Mouse (Mus musculus) cerebellum, adult 8-10 months (tissue): ENCODE results near the gene Vstm2b.

ENCODE experiments used
- DNase-seq: peaks from one replicate; pipeline ENCODE4 v3.0.0; 2022

Vstm2b gene

DNA sequence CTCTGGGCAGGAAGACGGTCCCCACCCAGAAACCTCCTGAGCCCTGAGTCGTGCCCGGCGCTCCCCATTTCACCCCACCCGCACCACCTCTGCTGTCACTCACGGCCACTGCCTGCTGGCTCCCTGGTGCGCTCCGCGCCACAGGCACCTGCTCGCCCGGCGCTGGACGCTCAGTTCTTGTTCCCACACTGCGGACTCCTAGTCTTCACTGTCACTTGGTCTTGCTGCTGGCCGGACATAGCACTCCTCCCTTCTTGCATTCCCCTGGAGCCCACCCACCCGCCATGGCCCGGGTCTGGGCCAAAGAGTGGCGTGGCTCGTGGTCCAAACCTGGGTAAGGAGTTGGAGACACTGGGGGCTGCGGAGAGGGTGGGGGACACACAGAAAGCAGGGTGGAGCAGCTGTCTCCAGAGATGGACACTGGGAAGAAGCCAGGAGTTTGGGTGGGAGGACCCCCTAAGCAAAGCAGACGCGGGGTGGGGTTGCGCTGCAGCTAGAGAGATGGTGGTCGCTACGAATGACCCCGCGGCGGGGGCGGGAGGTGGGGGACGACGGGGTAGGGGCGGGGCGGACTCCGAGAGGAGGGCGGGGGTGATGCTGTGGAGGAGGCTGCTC lies at the start of gene Vstm2b:
Gene Vstm2b, plus strand, starts transcription at position 233 of the 615 bp plus-strand sequence.
- no peak for DNase-seq

GRCm38 (mm10) chr7:40856088-40856625 lies 42.0 kb upstream of the Vstm2b start:
- DNase-seq: no peak

- DNase-seq: no peak
Observed at GRCm38 (mm10) chr7:40873380-40873990, 24.6 kb upstream of the Vstm2b start.

- DNase-seq: peak; percentile 27
Observed at GRCm38 (mm10) chr7:40884855-40885489, 13.2 kb upstream of the Vstm2b start.

DNA sequence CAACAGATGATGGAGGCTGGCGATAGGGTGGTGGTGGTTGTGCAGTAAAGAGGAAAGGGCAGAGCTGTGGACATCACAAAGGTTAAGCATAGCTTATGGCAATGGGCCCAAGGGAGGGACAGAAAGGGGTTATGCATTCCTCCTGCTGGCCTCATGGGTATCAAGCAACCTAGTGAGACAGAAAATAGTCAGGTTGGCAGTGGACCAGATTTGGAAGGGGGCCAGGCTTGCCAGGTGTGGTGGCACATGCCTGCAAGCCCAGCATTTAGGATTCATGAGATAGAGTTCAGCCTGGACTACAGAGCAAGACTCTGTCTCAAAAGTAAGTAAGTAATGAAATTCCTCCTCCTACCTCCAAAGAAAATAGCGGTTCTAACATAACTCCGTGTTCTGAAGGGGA lies 9.8 kb upstream of the Vstm2b start:
- DNase-seq: no peak

DNA sequence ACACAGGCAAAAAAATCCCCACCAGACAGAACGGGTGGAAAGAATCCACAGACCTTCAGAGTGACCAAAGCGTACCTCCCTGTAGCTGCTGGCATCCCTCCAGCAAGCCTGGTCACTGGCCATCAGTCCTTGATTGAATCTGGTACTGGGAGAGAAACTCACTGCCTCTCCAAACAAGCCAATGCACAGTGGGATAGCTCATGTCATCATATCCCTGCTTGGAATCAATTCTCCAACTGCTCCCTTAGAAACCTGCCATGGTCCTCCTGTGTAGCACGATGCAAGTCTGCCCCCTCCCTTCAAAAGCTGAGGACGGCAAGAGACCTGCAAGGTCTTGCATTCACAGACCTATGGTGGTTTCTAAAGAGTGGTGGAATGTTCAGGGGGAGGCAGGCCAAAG lies 1.2 kb upstream of the Vstm2b start:
- no peak for DNase-seq

DNA sequence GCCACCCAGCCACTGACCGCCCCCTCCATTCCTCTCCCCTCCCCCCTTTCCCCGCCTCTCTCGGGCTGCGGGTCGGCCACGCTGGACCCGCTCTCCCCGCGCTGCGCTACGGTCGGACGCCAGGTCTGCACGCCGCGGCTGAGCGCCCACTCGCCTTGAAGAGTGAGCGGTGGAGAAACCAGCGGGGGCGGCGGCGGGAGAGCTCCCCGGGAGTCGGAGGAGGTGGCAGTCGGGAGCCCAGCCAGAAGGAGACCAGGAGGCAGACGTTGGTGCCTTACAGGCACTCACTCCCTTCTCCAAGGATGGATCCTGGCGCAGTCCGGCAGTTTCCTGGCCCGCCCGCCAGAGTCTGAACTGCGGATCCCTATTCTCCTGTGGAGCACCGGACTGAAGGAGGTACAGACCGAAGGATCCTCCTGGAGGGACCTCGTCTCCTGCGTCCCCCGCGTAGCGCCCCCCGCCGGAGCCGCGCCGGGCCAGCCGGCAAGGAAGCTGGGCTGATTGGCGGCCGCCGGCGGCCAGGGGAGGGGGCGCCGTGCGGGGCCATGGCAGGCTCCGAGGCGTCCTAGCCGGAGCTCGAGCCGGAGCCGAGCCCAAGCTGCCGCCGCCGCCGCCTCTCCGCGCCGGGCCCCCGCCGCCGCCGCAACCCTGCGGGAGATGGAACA lies 715 bp downstream of the Vstm2b start:
- DNase-seq: no peak

DNA sequence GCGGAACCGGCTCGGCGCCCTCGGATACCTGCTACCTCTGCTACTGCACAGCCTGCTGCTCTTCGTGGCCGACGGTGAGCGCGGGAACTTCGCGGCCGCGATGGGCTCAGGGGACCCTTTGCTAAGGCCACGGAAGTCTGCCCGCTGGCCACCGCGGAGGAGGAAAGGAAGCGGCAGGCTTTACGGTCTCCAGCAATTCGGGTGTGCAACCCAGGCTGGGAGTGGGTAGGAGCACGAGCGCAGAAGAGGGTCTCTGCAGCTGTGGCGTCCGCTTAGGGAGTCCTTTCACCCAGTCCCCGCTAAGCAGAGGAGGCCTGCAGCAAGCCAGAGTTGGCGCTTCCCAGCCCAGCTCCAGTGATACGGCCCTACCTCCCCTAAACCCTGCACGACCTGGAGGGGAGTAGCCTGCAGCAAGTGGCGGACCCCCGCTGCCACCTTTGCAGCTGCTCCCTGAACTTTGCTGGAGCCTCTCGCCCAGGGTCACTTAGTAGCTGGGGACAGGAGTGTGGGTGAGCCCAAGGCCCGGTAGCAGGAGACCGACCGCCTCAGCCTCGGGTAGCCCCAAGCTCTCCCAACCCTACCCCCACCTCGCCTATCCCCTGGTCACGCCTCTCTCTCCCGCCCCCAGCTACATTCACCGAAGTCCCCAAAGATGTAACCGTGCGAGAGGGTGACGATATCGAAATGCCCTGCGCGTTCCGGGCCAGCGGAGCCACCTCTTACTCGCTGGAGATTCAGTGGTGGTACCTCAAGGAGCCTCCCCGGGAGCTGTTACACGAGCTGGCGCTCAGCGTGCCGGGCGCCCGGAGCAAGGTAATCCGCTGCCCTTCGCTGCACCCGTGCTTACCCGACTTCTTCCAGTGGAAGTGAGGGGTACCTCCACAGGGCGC lies 1.5 kb downstream of the Vstm2b start:
- no peak for DNase-seq

DNA sequence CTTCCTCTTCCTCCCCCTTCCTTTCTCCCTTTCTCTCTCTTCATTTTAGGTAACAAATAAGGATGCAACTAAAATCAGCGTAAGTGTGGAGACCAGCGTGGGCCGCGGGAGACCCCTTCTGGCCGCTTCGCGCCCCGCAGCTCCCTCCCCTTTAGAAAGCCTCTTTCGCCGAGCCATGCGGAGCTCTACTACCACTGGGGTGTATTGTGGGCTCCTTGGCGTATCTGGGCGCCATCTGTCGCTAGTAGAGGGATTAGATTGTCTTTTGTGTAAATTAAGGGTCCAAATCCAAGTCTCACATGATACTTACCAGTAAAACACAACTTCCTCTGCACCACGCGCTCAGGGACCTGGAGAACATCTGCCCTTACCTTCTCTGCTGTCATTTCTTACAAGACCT lies 3.1 kb downstream of the Vstm2b start:
- DNase-seq: peak; percentile 23

- DNase-seq: no peak
Observed at GRCm38 (mm10) chr7:40902506-40902905, 4.4 kb downstream of the Vstm2b start.

DNA sequence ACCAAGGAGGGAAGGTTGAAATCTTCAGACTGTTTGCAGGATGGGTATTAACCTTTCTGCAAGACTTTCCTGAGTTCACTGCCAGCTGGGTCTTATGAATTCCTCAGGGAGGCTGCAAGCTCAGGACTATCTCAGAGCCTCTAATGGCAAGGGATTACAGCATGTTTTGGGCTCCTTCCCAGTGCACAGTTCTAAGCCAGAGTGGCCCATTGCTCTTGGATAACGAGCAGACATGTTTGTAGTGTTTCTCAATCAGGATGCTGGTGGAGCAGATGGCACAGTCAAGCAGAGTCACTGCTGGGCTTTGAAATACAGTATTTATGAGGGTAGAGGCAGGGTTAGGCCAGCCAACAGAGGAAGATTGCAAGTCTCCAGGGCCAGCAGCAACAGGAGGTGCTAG lies 8.4 kb downstream of the Vstm2b start:
- no peak for DNase-seq

DNA sequence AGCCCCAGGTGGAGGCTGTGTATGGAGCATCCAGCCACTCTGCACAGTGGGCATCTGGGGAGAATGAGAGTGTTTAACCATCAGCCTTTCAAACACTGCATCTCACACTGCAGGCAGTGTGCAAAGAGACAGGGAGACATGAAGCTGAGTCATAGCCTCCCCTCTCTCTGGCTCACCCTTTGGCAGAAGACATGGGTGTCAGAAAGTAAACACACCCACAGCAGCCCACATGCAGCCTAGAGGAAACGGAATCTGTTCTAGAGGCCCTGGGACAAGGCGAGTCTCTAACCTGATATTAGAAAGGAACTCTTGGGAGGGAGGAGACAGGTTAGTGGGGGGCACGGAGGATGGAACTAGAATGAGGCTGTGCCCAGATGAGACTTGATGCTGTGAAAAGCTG lies 18.6 kb downstream of the Vstm2b start:
- no peak for DNase-seq

DNA sequence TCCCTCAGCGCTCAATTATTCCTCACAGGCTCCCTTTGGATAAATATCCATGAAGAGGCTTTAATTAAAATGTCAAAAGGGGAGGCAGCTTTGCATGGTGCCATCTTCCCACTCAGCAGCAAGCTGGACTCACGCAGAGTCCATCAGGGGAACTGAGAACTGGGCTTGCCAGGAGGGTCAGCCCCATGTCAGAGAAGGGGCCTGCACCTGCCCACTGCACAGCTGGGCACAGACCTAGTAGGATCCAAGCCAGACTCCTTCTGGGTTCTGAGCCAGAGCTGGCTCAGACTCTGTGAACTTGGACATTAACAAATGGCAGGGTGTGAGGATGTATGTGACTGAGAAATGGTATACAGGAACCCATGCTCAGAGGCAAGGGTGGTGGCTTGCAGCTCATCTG lies 22.0 kb downstream of the Vstm2b start:
- no peak for DNase-seq

GRCm38 (mm10) chr7:40921281-40921680 lies 23.2 kb downstream of the Vstm2b start:
- DNase-seq: no peak

- DNase-seq: no peak
Observed at GRCm38 (mm10) chr7:40922871-40923270, 24.7 kb downstream of the Vstm2b start.

GRCm38 (mm10) chr7:40928391-40928790 lies 30.3 kb downstream of the Vstm2b start:
- DNase-seq: no peak

DNA sequence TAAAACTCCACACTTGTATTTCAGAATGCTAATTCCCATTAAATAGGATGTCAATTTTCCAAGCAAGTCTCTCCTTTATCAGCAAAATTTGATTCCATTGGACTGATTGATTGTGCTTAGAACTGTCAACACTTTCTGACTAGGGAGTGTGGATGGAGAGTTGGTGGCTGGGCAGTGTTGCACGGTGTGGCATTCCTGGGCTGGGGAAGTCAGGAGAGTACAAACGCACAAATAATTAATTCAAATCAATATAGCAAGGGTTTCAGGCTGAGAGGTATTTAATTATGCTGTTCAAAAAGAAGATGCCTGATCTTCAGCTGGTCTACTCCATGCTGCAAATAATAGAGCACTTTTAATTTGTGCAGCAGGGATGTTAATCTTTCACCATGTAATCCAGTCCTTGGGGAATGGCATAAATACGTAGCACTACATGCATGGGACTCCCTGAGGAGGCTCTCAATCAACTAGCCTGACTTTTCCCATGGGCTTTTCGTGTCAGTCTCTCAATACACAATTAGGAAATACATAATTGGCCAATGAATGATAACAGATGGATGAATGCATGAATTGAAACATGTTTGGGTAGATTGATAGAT lies 38.6 kb downstream of the Vstm2b start:
- DNase-seq: no peak

- DNase-seq: no peak
Observed at GRCm38 (mm10) chr7:40939371-40939770, 41.2 kb downstream of the Vstm2b start.

DNA sequence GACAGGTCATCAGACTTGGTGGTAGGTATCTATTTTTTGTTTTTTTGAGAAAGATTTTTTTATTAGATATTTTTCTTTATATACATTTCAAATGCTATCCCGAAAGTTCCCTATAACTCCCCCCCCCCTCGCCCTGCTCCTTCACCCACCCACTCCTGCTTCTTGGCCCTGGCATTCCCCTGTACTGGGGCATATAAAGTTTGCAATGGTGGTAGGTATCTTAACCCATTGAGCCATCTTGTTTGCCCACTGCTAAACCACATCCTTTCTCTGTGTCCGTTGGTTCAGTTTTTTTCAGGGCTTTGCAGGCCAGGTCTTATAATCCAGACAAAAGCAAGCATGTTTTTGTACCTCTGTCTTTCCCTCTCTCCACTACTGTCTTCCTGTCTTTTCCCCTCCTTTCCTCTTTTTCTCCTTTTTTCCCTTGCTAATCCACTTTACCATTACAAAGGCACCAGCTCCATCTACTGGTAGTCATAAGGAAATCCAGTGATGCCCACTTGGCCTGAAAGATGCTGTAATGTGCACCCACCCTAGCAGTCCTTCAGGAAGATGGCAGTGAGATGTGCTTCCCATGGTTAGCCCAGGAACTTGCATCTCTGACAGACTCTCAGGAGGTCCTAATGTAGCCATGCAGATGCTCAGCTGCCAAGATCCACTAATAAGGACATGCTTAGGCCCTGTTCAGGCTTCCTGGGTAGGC lies 44.3 kb downstream of the Vstm2b start:
- no peak for DNase-seq
